Mouse (Mus musculus) testis, postnatal 10 days (tissue): ENCODE data around the gene Dync1li2.

Experiments used
- DNase-seq: peaks from one replicate; pipeline ENCODE4 v3.0.0; 2021; ENCODE audit warnings: low spot score

Gene Dync1li2

DNA sequence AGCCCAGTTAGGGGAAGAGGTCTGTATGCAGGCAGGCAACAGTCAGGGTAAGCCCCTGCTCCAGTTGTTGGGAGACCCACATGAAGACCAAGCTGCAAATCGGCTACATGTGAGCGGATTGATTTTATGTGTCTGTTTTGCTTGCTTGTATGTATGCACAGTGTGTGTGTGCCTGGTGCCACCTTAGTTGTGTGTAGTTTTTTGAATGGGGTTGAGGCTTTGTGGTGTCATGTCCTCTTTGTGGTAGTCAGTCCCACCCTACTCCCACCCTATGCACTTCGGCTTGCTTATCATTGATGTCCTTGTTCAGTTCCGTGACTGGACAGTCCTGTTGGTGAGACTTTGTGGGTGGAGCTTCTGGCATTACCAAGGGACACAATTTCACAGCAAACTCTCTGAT is 29.1 kb downstream of the Dync1li2 start:
- DNase-seq: no peak

- no peak for DNase-seq
These were observed 29.9 kb downstream of the Dync1li2 start for GRCm38 (mm10) chr8:104412805-104413532.

DNA sequence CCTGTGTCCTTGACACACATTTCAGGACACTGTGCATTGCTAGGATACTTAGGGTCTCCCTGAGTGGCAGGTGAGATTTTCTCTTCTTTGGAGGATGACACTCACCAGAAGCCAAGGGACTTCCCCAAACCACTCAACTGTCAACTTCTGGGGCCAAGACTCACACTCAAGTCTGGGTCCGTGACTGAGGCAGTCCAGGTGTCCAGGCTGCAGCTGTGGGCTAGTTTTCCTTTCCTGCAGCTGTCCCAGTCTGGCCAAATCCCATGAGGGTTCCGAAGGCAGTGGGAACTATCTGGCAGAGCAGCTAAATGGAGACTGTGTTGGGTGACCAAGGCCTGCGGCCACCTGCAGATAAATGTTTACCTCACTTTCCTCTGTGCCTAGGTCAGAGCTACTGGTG is 30.9 kb downstream of the Dync1li2 start:
- no peak for DNase-seq

DNA sequence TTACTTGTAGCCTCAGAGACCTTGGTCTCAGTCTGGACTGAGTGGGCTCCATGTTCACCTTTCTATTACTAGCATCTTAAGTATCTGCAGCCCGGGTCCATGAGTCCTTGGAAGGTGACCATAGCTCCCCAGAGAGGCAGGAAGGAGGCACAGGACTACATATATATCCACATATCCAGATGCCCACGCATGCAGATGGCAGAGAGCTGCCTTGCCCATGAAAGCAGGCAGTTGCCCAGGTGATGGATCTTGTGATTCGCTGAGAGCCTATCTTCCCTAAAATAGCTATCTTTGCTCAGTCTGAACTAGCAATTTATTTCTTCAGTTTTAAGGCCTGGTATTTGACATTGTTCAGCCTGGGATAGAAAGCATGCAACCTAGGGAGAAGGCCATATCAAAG is 31.4 kb downstream of the Dync1li2 start:
- no peak for DNase-seq

- no peak for DNase-seq
These were observed 32.1 kb downstream of the Dync1li2 start for GRCm38 (mm10) chr8:104410628-104411273.

DNA sequence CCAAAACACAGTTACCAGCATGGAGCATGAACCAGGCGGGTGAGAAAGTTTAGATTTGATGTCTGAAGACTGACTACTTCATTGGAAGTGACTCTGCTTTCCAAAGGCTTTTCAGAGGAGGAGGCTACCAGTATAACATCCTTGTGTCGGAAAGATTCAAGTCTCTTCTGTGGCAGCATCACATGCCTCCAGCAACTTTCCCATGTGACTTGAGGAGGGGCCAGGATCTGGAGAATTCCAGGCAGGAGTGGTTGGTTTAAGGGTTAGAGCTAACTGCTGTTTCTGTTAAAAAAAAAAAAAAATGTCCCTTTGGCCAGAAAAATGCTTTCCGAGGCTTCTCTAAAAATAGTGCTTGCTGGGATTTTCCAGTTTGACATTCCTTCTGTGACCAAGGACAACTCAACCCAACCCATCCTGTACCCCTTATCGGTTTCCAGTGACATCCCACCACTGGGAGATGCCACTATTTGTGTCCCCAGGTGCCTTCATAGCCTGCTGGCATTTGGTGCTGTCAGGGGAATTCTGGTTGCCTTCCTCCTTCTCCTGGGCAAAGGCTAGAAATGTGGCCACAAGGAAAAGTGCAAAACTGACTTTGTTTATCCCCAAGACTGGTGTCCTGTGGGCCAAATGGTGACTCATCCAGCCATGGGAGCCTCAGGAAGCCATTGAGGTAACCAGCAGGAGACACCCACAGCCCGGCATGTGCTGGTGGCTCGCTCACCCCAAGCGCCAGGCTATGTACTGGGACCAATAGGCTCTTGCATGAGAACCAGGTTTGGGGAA is 34.3 kb downstream of the Dync1li2 start:
- DNase-seq: no peak

- DNase-seq: no peak
These were observed 36.3 kb downstream of the Dync1li2 start for GRCm38 (mm10) chr8:104406340-104407128.

GRCm38 (mm10) chr8:104405430-104406187 is 37.2 kb downstream of the Dync1li2 start:
- no peak for DNase-seq

DNA sequence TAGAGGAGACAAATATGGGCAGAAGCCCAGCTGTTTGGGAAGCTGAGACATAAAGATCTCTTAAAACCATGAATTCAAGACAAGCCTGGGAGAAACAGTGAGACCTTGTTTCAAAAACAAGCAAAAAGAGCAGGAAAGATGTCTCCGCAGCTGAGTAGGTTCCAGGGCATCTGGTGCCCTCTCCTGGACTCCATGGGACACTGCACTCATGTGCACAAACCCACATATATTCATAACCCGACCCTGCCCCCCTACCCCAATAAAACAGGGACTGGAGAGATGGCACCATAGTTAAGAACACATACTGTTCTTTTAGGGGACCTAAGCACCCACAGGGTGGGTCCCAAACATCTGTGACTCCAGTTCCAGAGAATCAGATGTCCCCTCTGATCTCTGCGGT is 39.3 kb downstream of the Dync1li2 start:
- no peak for DNase-seq

GRCm38 (mm10) chr8:104395703-104396357 is 47.0 kb downstream of the Dync1li2 start, which contains the start of gene Cmtm4:
Gene Cmtm4, minus strand, starts transcription at chr8:104395807.
- peak; percentile 84 for DNase-seq

DNA sequence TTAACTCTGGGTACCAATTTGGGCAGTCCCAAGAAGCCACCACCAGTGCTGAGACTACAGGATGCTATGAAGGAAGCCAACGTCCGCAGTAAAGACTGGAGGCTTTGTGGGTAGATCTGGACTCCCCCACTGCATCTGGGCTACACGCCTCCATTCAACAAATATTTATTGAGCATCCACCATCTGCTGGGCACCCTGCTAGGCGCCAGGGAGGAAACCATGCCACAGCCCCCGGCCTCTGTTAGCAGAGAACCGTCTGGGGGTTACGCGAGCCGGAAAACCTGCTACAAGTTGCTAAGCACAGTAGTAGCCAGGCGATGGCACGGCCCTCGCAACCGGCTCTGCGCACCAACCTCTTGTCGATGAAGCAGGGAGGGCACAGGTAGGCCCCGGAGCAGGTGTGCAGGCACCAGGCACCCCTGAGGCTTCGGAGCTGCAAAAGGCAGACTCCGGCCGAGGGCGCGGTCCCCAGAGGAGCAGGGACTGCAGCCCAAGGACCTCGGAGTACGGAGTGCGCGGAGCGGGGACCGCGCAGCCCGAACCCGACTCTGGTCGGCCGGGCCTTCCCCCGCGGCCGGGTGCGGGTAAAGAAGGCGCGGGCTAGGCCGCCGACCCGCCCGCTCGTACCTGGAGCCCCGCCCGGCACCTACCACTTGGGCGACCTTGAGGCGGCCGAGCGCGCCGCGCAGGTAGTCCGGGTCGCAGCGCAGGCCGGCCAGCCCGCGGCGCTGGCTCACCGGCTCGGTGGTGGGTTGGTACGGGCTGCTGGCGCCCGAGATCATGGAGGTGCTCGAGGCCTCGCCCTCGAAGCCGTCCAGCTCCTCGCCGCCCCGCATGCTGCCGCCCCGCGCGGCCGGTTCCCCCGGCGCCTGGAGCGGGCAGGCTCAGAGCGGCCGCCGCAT is 47.8 kb downstream of the Dync1li2 start:
- DNase-seq: peak; percentile 64

GRCm38 (mm10) chr8:104393767-104394166 is 49.1 kb downstream of the Dync1li2 start:
- no peak for DNase-seq

- no peak for DNase-seq
These were observed 49.7 kb downstream of the Dync1li2 start for GRCm38 (mm10) chr8:104393139-104393538.

GRCm38 (mm10) chr8:104390245-104390644 is 52.6 kb downstream of the Dync1li2 start:
- DNase-seq: no peak

DNA sequence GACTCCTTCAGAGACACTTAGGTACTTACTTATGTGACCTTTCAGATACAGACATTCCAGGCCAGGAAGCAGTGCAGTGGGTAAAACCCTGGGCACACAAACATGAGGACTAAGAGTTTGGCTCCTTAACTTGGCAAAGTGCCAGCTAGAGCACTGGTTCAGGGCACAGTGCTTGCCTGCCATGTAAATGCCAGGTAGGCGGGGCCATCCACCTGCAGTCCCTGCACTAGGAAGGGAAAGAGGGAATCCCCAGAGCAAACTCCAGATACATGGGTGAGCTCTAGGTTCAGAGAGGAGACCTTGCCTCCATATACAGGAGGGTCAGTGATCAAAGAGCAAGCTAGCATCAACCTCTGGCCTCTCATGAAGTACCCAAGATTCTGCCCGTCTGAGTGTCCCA is 54.9 kb downstream of the Dync1li2 start:
- no peak for DNase-seq

GRCm38 (mm10) chr8:104387501-104387900 is 55.3 kb downstream of the Dync1li2 start:
- no peak for DNase-seq

- no peak for DNase-seq
These were observed 56.2 kb downstream of the Dync1li2 start for GRCm38 (mm10) chr8:104386693-104387092.

- no peak for DNase-seq
These were observed 58.9 kb downstream of the Dync1li2 start for GRCm38 (mm10) chr8:104383977-104384376.

DNA sequence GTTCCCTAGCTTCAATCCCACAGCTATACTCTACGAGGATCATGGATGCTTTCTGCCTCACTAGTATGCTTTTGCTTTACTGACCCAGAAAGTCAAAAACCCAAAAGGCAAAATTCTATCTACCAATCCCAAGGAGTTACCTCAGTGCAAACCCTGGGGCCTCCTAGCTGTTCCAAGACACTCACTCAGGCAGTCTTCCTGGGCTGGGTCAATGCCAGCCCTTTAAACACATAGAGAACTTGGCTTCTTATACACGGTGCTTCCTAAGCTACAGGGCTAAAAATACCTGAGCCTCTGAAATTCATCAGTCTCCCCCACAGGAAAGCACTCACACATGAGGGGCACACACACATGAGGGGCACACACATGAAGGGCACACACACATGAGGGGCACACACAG is 59.6 kb downstream of the Dync1li2 start:
- no peak for DNase-seq

- no peak for DNase-seq
These were observed 61.9 kb downstream of the Dync1li2 start for GRCm38 (mm10) chr8:104380961-104381411.
